Mouse (Mus musculus) neural tube, embryonic 14.5 days (tissue): ENCODE data around the gene Pih1d2. TPM values are rescaled to one million over a fixed set of nuclear protein-coding genes. Genes with fewer than 3 reads are reported as not detected.

ENCODE experiments used
- ATAC-seq: fragments of 200-750 bp; cut with Nextera tagmentation; 2 replicates; pipeline ENCODE4 v1.8.0; 2017; ENCODE audit warnings: low read depth, mild to moderate bottlenecking, moderate TSS enrichment, moderate library complexity
- H3K27ac ChIP-seq: fragments of 300-500 bp; sonication (generic); 2 replicates; pipeline ENCODE4 v1.5.1; 2014; ENCODE audit warnings: low read depth, mild to moderate bottlenecking, control low read depth, low read length, moderate library complexity, mixed read lengths
- H3K27me3 ChIP-seq: fragments of 300-500 bp; sonication (generic); 2 replicates; pipeline ENCODE4 v1.6.1; 2014; ENCODE audit warnings: low read length; ENCODE audit not compliant: control insufficient read depth, insufficient read depth
- H3K36me3 ChIP-seq: fragments of 300-500 bp; sonication (generic); 2 replicates; pipeline ENCODE4 v1.6.1; 2014; ENCODE audit warnings: low read length, mixed read lengths; ENCODE audit not compliant: control insufficient read depth, insufficient read depth
- H3K4me1 ChIP-seq: fragments of 300-500 bp; sonication (generic); 2 replicates; pipeline ENCODE4 v1.6.1; 2014; ENCODE audit warnings: low read length; ENCODE audit not compliant: control insufficient read depth, insufficient read depth
- H3K4me2 ChIP-seq: fragments of 300-500 bp; sonication (generic); 2 replicates; pipeline ENCODE4 v1.6.1; 2014; ENCODE audit warnings: mild to moderate bottlenecking, low read depth, low read length, control low read depth
- H3K4me3 ChIP-seq: fragments of 300-500 bp; sonication (generic); 2 replicates; pipeline ENCODE4 v1.5.1; 2014; ENCODE audit warnings: low read depth, low read length, control low read depth, mixed read lengths
- H3K9ac ChIP-seq: fragments of 300-500 bp; sonication (generic); replicated peaks from 2 replicates; pipeline ENCODE4 v1.6.1; 2014; ENCODE audit warnings: low read depth, mild to moderate bottlenecking, control low read depth, low read length, mixed read lengths
- H3K9me3 ChIP-seq: fragments of 300-500 bp; sonication (generic); 2 replicates; pipeline ENCODE4 v1.6.1; 2016; ENCODE audit warnings: low read length; ENCODE audit not compliant: control insufficient read depth
- WGBS: fragments of 180-500 bp; shearing (Covaris S2); extraction: QIAGEN DNeasy Blood & Tissue Kit; methylation state at CpG from one replicate; pipeline ENCODE4 v1.1.7; 2014; 5-methylcytosine and 5-hydroxymethylcytosine counted together
- polyA plus RNA-seq: library from polyadenylated mRNA; unstranded; fragments of >200 nt; fragmentation: Nextera tagmentation; extraction: Ambion mirVana; gene quantifications from 2 replicates; pipeline ENCODE4 v1.2.1, GENCODE M21; 2014

Gene Pih1d2
- polyA plus RNA-seq, 1 experiment from 2014 or later, result 4.4 TPM

GRCm38 (mm10) chr9:50670690-50671089, 53.6 kb downstream of the Pih1d2 start:
- no peak overlapping the region for H3K27ac ChIP-seq
- peaks cover 22% of the 10 kb centered on the region for H3K36me3 ChIP-seq
- no peak overlapping the region for H3K4me3 ChIP-seq
- peak; percentile 54; the same call in 1 of the 2 replicates for ATAC-seq
- WGBS, result 37% methylated on average over 5 of the region's 5 CpGs
- no peaks in the 10 kb centered on the region for H3K27me3 ChIP-seq
- H3K9ac ChIP-seq, result no peak overlapping the region
- no peak overlapping the region for H3K4me2 ChIP-seq
- H3K4me1 ChIP-seq, result no peaks in the 10 kb centered on the region
- no peaks in the 10 kb centered on the region for H3K9me3 ChIP-seq

Other genes starting within 250 kb of the Pih1d2 start
- gene Plet1, start 122.8 kb upstream of the Pih1d2 start, polyA plus RNA-seq, result 0.39 and 0.62 TPM in 2 replicates
- gene Pts, start 88.6 kb upstream of the Pih1d2 start, polyA plus RNA-seq, result 112 and 126 TPM in 2 replicates
- gene Il18, start 62.5 kb upstream of the Pih1d2 start, polyA plus RNA-seq, result 18.6 and 19.8 TPM in 2 replicates
- gene Bco2, start 62.1 kb upstream of the Pih1d2 start, polyA plus RNA-seq, result 0.11 and 0.24 TPM in 2 replicates
- gene Tex12, start 56.0 kb upstream of the Pih1d2 start, polyA plus RNA-seq, result 0.24 TPM in 1 of 2 replicates, not detected in the other
- 257 and 294 TPM in 2 replicates for gene Sdhd, start 13.5 kb upstream of the Pih1d2 start, polyA plus RNA-seq
- 375 and 448 TPM in 2 replicates for gene Timm8b, start 13.4 kb upstream of the Pih1d2 start, polyA plus RNA-seq
- 21.9 and 24.5 TPM in 2 replicates for gene Nkapd1, start 143 bp downstream of the Pih1d2 start, polyA plus RNA-seq
- gene Dlat, start 42.5 kb downstream of the Pih1d2 start, polyA plus RNA-seq, result 65.1 and 67.2 TPM in 2 replicates
- gene Dixdc1, start 122.2 kb downstream of the Pih1d2 start, polyA plus RNA-seq, result 39.2 and 41.4 TPM in 2 replicates
- 2.1 and 2.7 TPM in 2 replicates for gene 2310030G06Rik, start 129.2 kb downstream of the Pih1d2 start, polyA plus RNA-seq
- gene Cryab, start 134.0 kb downstream of the Pih1d2 start, polyA plus RNA-seq, result 3.4 and 14.5 TPM in 2 replicates
- 0.72 TPM in 1 of 2 replicates, not detected in the other for gene Hspb2, start 135.0 kb downstream of the Pih1d2 start, polyA plus RNA-seq
- gene Fdxacb1, start 150.9 kb downstream of the Pih1d2 start, polyA plus RNA-seq, result 11.2 and 11.5 TPM in 2 replicates
- 59.8 and 60.3 TPM in 2 replicates for gene Alg9, start 157.7 kb downstream of the Pih1d2 start, polyA plus RNA-seq
- 64.1 and 66.7 TPM in 2 replicates for gene 1110032A03Rik, start 158.2 kb downstream of the Pih1d2 start, polyA plus RNA-seq
- 44.1 and 53.8 TPM in 2 replicates for gene Ppp2r1b, start 228.0 kb downstream of the Pih1d2 start, polyA plus RNA-seq